Mouse (Mus musculus): ENCODE data around the gene Tbc1d15.

Gene Tbc1d15

DNA sequence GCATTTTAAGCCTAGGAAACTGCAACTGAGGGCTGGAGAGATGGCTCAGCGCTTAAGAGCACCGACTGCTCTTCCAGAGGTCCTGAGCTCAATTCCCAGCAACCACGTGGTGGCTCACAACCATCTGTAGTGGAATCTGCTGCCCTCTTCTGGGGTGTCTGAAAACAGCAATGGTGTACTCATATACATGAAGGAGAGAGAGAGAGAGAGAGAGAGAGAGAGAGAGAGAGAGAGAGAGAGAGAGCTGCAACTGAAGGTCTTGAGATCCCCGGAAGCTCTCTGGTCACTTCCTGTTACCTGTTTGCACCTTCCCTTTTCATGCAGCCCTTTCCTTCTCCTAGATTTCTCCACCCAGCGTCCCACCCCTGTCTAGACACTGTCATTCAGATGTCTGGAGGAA is 91.0 kb downstream of the Tbc1d15 start:
- no peak for DNase-seq (ENCODE audit: low read depth, low spot score)
